ENCODE assay signal across 8 mouse cellular contexts in the genomic region with DNA sequence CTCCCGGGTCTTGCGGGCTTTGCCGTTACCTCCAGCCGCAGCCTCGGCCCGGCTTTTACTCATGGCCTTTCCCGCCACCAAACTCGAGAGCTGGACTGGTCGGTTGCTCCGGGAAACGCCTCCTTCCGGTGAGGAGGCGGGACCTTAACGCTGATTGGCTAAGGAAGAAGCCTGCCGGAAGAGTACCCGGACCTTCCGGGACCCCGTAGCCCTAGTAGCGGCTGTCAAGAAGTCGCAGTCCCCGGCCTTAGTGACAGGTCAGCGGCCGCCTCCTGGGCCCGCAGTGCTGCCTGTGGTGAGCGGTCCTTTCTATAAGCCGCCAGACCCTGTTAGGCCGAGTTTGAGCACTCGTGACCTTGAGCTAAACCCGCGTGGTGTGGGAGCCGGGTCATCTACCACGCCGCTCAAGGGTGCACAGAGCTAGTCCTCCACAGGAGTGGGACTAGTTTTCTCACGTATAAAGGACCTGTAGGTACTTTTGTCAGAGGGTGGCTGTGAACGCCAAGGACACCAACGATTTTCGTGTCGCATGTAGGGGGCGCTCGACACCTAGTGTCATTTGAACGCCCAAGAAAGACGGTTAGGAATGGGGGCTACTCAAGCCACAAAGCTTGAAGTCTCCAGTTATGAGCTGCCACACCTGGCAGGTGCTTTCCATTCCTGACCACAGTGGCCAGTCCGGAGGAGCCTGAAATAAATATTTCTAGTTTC. TPM values are rescaled to one million over a fixed set of nuclear protein-coding genes. Genes with fewer than 3 reads are reported as not detected.
DNase-seq lines count a peak whose midpoint lies in the region; ATAC-seq lines count a peak whose summit lies in the region.

A gene (minus strand): TSS at position 123 of the 711 bp plus-strand sequence.

- ATAC-seq in inflammation-experienced regulatory T-cells, adult 6 months: peak; percentile 95
- peak; percentile 97 for ATAC-seq in megakaryocyte progenitor cell, adult 5-6 weeks (replicated peaks; ENCODE audit: poor library complexity)

- peak; percentile 85 to 90 for DNase-seq in adrenal gland, adult 18-20 months (ENCODE audit: low spot score in 2 of 2)
- peak; percentile 98 for DNase-seq in embryo, embryonic 10.5 days (ENCODE audit: low spot score)
- DNase-seq in gastrocnemius, postnatal 14 days: peak; percentile 93
- DNase-seq in left cerebral cortex, postnatal 10 days (ENCODE audit: extremely low spot score in 1 of 2, low spot score in 2 of 2): peak; percentile 94 to 96
- peak; percentile 97 for DNase-seq in right cerebral cortex, postnatal 10 days (ENCODE audit: low spot score in 2 of 2)
- peak; percentile 94 for DNase-seq in urinary bladder, postnatal 14 days (ENCODE audit: low spot score)

- intact Hi-C loops in gastrocnemius, postnatal 14 days (cut with DNase I; ENCODE audit: low total_unique reads): loop anchor here (5.0 kb wide), 1 partner anchor 82 kb away; a partner anchor contains a TSS
- intact Hi-C loops in left cerebral cortex, postnatal 10 days (cut with DNase I): loop anchor here (2.0 kb wide), 1 partner anchor 81 kb away; no protein-coding TSS in a partner anchor

RNA-seq across cellular contexts. Expression of the gene that starts here (rescaled TPM):
- total RNA-seq in adrenal gland, adult 18-20 months (2021): 1 to 10 TPM; 2.8 to 3.8 TPM
- total RNA-seq in gastrocnemius, postnatal 14 days (2021): 1 to 10 TPM; 1.1 to 1.5 TPM
- polyA plus RNA-seq in inflammation-experienced regulatory T-cells, adult 6 months (2017; shearing (Covaris generic)): 10 to 100 TPM in 1 of 3 experiments, 1 to 10 TPM in 2; 7.7 to 19.7 (median 10.0) TPM
- 1 to 10 TPM; 4.4 to 4.8 TPM for total RNA-seq in left cerebral cortex, postnatal 10 days (2021)
- total RNA-seq in megakaryocyte progenitor cell, adult 5-6 weeks (2015): 32.7 and 40.2 TPM in 2 replicates
- 58.6 and 67.8 TPM in 2 replicates for total RNA-seq in megakaryocyte progenitor cell, adult 5-6 weeks (2017)

Comparison
In these comparisons a context has a peak if more than half of its experiments do, and no peak if none do; other contexts are left out.
1. Peak in every context shown above with its lines: DNase-seq and ATAC-seq.
2. RNA of the gene that starts here (total RNA-seq): 32.7 to 67.8 TPM in megakaryocyte progenitor cell, adult 5-6 weeks; 4.4 to 4.8 TPM in left cerebral cortex, postnatal 10 days, 2.8 to 3.8 TPM in adrenal gland, adult 18-20 months and 1.1 to 1.5 TPM in gastrocnemius, postnatal 14 days; every median in the first group is over 4 times any median in the second.